Mouse (Mus musculus): ENCODE measurements around the gene Ubl4b. TPM values are rescaled to one million over a fixed set of nuclear protein-coding genes. Genes with fewer than 3 reads are reported as not detected.

The Ubl4b gene
- polyA plus RNA-seq, 1 experiment from 2014 or later, result not detected

- Histone ChIP-seq H3K27me3 (peaks cover 7% of the 10 kb centered on the region; the same call in 1 of the 2 replicates), H3K4me2 (peak overlapping the region; percentile 43), H3K9me3 (no peaks in the 10 kb centered on the region), H3K36me3 (no peaks in the 10 kb centered on the region), H3K9ac (no peak overlapping the region), H3K27ac (0 out of 2 replicates have a peak overlapping the region, but pooled peaks have one; percentile 24), H3K4me3 (peak overlapping the region; percentile 17), H3K4me1 (peaks cover 12% of the 10 kb centered on the region)
- 17% methylated on average over 8 of the region's 8 CpGs for WGBS
- ATAC-seq (ENCODE audit: insufficient number of reproducible peaks, low FRiP score, low TSS enrichment, low read depth), result no peak
Observed at GRCm38 (mm10) chr3:107537504-107537889, 17.4 kb downstream of the Ubl4b start.

- peak; percentile 63 for ATAC-seq (ENCODE audit: insufficient number of reproducible peaks, low FRiP score, low TSS enrichment, low read depth)
- Histone ChIP-seq H3K4me1 (peaks cover 12% of the 10 kb centered on the region), H3K4me2 (peak overlapping the region; percentile 43), H3K9me3 (no peaks in the 10 kb centered on the region), H3K27ac (0 out of 2 replicates have a peak overlapping the region, but pooled peaks have one; percentile 24), H3K27me3 (peaks cover 7% of the 10 kb centered on the region; the same call in 1 of the 2 replicates), H3K9ac (no peak overlapping the region), H3K36me3 (no peaks in the 10 kb centered on the region), H3K4me3 (peak overlapping the region; percentile 17)
- WGBS, result 4% methylated on average over 17 of the region's 17 CpGs
Observed at GRCm38 (mm10) chr3:107536810-107537503, 17.9 kb downstream of the Ubl4b start.

GRCm38 (mm10) chr3:107534951-107535350 lies 19.9 kb downstream of the Ubl4b start:
- H3K4me3 ChIP-seq, result no peak overlapping the region
- WGBS, result 86% methylated on average over 7 of the region's 7 CpGs
- no peak overlapping the region for H3K4me2 ChIP-seq
- no peak overlapping the region for H3K27ac ChIP-seq
- no peaks in the 10 kb centered on the region for H3K36me3 ChIP-seq
- H3K4me1 ChIP-seq, result peaks cover 12% of the 10 kb centered on the region
- H3K9ac ChIP-seq, result no peak overlapping the region
- peaks cover 7% of the 10 kb centered on the region; the same call in 1 of the 2 replicates for H3K27me3 ChIP-seq
- ATAC-seq (ENCODE audit: insufficient number of reproducible peaks, low FRiP score, low TSS enrichment, low read depth), result no peak
- H3K9me3 ChIP-seq, result no peaks in the 10 kb centered on the region

- no peak overlapping the region for H3K9ac ChIP-seq
- 51% methylated on average over 4 of the region's 4 CpGs for WGBS
Observed at GRCm38 (mm10) chr3:107533532-107533931, 21.3 kb downstream of the Ubl4b start.

GRCm38 (mm10) chr3:107530581-107530980 lies 24.3 kb downstream of the Ubl4b start:
- Histone ChIP-seq H3K27ac (no peak overlapping the region), H3K27me3 (0 out of 2 replicates have a peak, but pooled peaks cover 2% of the 10 kb centered on the region), H3K36me3 (no peaks in the 10 kb centered on the region), H3K4me2 (no peak overlapping the region), H3K4me1 (peaks cover 6% of the 10 kb centered on the region; the same call in 1 of the 2 replicates), H3K9me3 (no peaks in the 10 kb centered on the region), H3K4me3 (no peak overlapping the region), H3K9ac (no peak overlapping the region)
- ATAC-seq (ENCODE audit: insufficient number of reproducible peaks, low FRiP score, low TSS enrichment, low read depth), result no peak
- 83% methylated on average over 5 of the region's 5 CpGs for WGBS

More at GRCm38 (mm10) chr3:107533532-107533931, 21.3 kb downstream of the Ubl4b start:
- Histone ChIP-seq H3K4me2 (no peak overlapping the region), H3K36me3 (no peaks in the 10 kb centered on the region), H3K27ac (no peak overlapping the region), H3K4me3 (no peak overlapping the region), H3K27me3 (0 out of 2 replicates have a peak, but pooled peaks cover 3% of the 10 kb centered on the region), H3K4me1 (peaks cover 15% of the 10 kb centered on the region), H3K9me3 (no peaks in the 10 kb centered on the region)
- ATAC-seq (ENCODE audit: insufficient number of reproducible peaks, low FRiP score, low TSS enrichment, low read depth), result no peak

GRCm38 (mm10) chr3:107529182-107529581 lies 25.7 kb downstream of the Ubl4b start:
- H3K36me3 ChIP-seq, result no peaks in the 10 kb centered on the region
- no peaks in the 10 kb centered on the region for H3K27me3 ChIP-seq
- no peak overlapping the region for H3K9ac ChIP-seq
- WGBS, result 72% methylated on average over 5 of the region's 5 CpGs
- no peak overlapping the region for H3K27ac ChIP-seq
- no peak for ATAC-seq (ENCODE audit: insufficient number of reproducible peaks, low FRiP score, low TSS enrichment, low read depth)
- no peak overlapping the region for H3K4me2 ChIP-seq
- H3K4me3 ChIP-seq, result no peak overlapping the region
- no peaks in the 10 kb centered on the region for H3K9me3 ChIP-seq
- peaks cover 6% of the 10 kb centered on the region; the same call in 1 of the 2 replicates for H3K4me1 ChIP-seq

GRCm38 (mm10) chr3:107528401-107529118 lies 26.3 kb downstream of the Ubl4b start:
- Histone ChIP-seq H3K36me3 (no peaks in the 10 kb centered on the region), H3K4me2 (no peak overlapping the region), H3K27ac (no peak overlapping the region), H3K27me3 (no peaks in the 10 kb centered on the region), H3K4me1 (peaks cover 6% of the 10 kb centered on the region; the same call in 1 of the 2 replicates), H3K4me3 (no peak overlapping the region), H3K9ac (no peak overlapping the region), H3K9me3 (no peaks in the 10 kb centered on the region)
- 15% methylated on average over 9 of the region's 9 CpGs for WGBS
- no peak for ATAC-seq (ENCODE audit: insufficient number of reproducible peaks, low FRiP score, low TSS enrichment, low read depth)

GRCm38 (mm10) chr3:107524547-107524946 lies 30.3 kb downstream of the Ubl4b start:
- 81% methylated on average over 6 of the region's 6 CpGs for WGBS
- no peak overlapping the region for H3K27ac ChIP-seq

GRCm38 (mm10) chr3:107520931-107521330 lies 33.9 kb downstream of the Ubl4b start:
- Histone ChIP-seq H3K36me3 (no peaks in the 10 kb centered on the region), H3K9me3 (no peaks in the 10 kb centered on the region), H3K9ac (no peak overlapping the region), H3K4me1 (peaks cover 15% of the 10 kb centered on the region), H3K4me3 (no peak overlapping the region), H3K4me2 (no peak overlapping the region), H3K27ac (no peak overlapping the region), H3K27me3 (peaks cover 27% of the 10 kb centered on the region)
- 73% methylated on average over 5 of the region's 5 CpGs for WGBS
- no peak for ATAC-seq (ENCODE audit: insufficient number of reproducible peaks, low FRiP score, low TSS enrichment, low read depth)

More at GRCm38 (mm10) chr3:107524547-107524946, 30.3 kb downstream of the Ubl4b start:
- Histone ChIP-seq H3K9ac (no peak overlapping the region), H3K9me3 (no peaks in the 10 kb centered on the region), H3K4me3 (no peak overlapping the region), H3K4me2 (no peak overlapping the region), H3K27me3 (0 out of 2 replicates have a peak, but pooled peaks cover 5% of the 10 kb centered on the region), H3K4me1 (peaks cover 6% of the 10 kb centered on the region; the same call in 1 of the 2 replicates), H3K36me3 (no peaks in the 10 kb centered on the region)
- no peak for ATAC-seq (ENCODE audit: insufficient number of reproducible peaks, low FRiP score, low TSS enrichment, low read depth)

- peak within 1 kb of the TSS; percentile 97 for H3K4me2 ChIP-seq
- no peaks in the 10 kb centered on the region for H3K36me3 ChIP-seq
- no peaks in the 10 kb centered on the region for H3K9me3 ChIP-seq
- under 1% methylated on average over 68 of the region's 68 CpGs for WGBS
- peak; percentile 66 for ATAC-seq (ENCODE audit: insufficient number of reproducible peaks, low FRiP score, low TSS enrichment, low read depth)
- H3K9ac ChIP-seq, result peak within 1 kb of the TSS; percentile 38
- peaks cover 15% of the 10 kb centered on the region for H3K4me1 ChIP-seq
- peaks cover 33% of the 10 kb centered on the region for H3K27me3 ChIP-seq
- H3K4me3 ChIP-seq, result peak within 1 kb of the TSS; percentile 60
- peak within 1 kb of the TSS; percentile 67 for H3K27ac ChIP-seq
Observed at GRCm38 (mm10) chr3:107517631-107518108, 37.2 kb downstream of the Ubl4b start, which contains the start of gene Slc6a17. Slc6a17 (minus strand) TSS chr3:107518018.

GRCm38 (mm10) chr3:107516776-107517630 lies 37.9 kb downstream of the Ubl4b start:
- peak; percentile 71 for ATAC-seq (ENCODE audit: insufficient number of reproducible peaks, low FRiP score, low TSS enrichment, low read depth)
- H3K4me1 ChIP-seq, result peaks cover 15% of the 10 kb centered on the region
- H3K9ac ChIP-seq, result peak overlapping the region; percentile 38
- WGBS, result 5% methylated on average over 55 of the region's 55 CpGs
- peak overlapping the region; percentile 97 for H3K4me2 ChIP-seq
- H3K36me3 ChIP-seq, result no peaks in the 10 kb centered on the region
- peaks cover 33% of the 10 kb centered on the region for H3K27me3 ChIP-seq
- H3K4me3 ChIP-seq, result peak overlapping the region; percentile 60
- peak overlapping the region; percentile 67 for H3K27ac ChIP-seq
- no peaks in the 10 kb centered on the region for H3K9me3 ChIP-seq
